Mouse (Mus musculus): ENCODE results near the gene Pik3c2a. TPM values are rescaled to one million over a fixed set of nuclear protein-coding genes. Genes with fewer than 3 reads are reported as not detected.

The Pik3c2a gene
- polyA plus RNA-seq, 1 experiment from 2014 or later, result 35.5 TPM

Other genes starting within 250 kb of the Pik3c2a start
- gene Plekha7, start 135.1 kb downstream of the Pik3c2a start, polyA plus RNA-seq (2016; fragmentation: Nextera tagmentation; extraction: Ambion mirVana), result 27.7 and 28.3 TPM in 2 replicates
- 830 and 840 TPM in 2 replicates for gene Rps13, start 109.3 kb downstream of the Pik3c2a start, polyA plus RNA-seq (2016; fragmentation: Nextera tagmentation; extraction: Ambion mirVana)
- gene Nucb2, start 60.9 kb upstream of the Pik3c2a start, polyA plus RNA-seq (2016; fragmentation: Nextera tagmentation; extraction: Ambion mirVana), result 10.1 and 12.7 TPM in 2 replicates